Mouse (Mus musculus) left cerebral cortex, adult 11 months (tissue): ENCODE data around the gene Gin1.

ENCODE experiments used
- DNase-seq: peaks from one replicate; pipeline ENCODE4 v3.0.0; 2022; ENCODE audit warnings: low spot score

Gene Gin1

DNA sequence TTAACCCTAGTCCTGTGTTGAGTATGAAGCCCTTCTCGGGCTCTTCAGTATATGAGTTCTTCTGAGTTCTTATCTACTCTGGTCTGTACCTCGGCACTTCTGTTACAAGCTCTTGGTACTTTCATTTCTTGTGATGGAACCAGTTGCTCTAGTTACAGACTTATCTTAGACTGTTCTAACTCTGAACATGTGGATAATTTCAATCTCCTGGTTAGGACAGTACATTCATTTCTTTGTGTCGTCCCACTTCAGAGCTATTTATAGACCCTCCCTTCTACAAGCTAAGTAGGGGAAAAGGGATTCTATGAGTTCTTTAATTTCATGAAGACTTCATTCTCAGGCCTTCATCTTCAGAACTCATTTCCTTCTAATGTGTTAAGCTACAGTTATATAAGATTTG lies 17.7 kb downstream of the Gin1 start:
- DNase-seq = no peak

DNA sequence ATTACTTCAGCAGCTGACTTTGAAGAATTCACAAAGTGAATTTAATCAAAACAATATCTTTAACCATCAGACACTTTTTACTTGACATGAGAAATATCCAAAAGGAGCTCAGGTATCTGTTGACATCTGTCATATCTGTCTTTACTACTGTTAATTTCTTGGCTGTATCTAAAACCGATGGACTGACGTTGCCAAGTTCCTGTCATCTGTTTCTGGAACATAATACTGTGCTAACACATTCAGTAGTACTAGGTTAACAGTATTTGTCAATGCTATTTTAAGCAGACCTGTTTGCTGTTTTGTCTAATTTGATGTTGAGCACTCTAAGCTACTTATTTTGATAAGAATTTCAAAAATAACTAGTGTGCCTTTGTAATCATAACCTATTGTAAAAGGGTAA lies 18.5 kb downstream of the Gin1 start:
- DNase-seq = no peak

DNA sequence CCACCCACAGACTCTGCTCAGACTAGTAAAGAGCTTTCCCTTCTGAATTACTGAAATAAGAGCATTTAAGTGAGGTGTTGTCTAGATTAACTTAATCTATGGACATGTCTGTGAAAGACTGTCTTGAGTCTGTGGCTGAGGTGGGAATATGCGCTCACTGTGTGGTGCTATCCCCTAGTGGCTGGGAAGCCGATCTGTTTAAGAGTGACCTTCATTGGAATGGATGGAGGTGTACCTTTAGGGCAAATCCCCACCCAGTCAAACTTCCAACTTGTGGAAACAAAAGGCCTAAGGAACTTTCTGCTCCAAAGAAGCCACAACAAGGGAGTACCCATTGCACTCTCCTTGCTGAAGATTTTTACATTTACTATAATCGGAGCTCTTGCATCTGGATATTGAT lies 24.1 kb downstream of the Gin1 start:
- DNase-seq = no peak

DNA sequence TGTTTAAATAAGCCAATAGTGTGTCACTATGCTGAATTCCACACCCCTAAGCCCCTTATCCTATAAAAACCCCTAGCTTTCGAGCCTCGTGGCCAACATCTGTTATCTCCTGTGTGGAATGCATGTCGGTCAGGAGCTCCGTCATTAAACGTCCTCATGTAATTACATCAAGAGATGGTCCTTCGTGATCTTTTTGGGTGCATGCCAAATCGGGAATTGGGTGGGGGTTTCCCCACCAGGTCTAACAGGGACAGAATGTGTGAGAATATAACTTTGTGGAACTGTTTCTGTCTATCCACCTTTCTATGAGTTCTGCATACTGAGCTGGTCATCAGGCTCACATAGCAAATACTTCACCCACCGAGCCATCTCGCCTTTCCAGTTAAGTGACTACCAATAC lies 26.0 kb downstream of the Gin1 start:
- no peak for DNase-seq

DNA sequence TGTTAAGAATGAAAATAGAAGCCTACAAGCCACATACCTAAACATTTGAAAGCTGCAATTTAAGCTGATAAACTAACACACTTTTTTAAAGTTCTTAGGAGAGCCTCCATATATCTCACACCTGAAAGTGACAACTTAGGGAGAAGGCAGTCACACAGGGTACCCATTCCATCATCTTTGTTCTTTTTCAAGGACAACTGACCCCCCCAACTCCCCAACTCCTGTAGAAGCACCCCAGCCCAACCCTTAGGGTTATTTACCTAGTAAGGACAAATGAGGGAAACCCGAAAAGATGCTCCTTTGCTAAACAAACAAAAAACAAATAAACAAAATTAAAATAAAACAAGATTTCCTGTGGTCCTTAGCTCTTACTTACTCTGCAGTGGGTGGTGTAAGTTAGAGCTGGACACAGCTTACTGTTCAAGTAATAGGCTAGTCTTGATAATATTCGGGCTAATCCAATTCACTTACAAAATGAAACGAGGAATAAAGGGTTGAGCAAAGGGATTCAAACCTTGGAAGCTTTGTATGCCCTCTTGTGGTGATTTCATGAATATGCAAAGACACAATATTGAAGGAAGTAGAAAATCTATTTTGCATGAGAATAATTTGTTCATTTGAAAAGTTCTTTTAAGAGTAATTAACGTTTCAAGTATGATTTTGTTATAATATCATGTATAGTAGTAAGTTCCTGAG lies 32.4 kb downstream of the Gin1 start:
- DNase-seq = no peak

DNA sequence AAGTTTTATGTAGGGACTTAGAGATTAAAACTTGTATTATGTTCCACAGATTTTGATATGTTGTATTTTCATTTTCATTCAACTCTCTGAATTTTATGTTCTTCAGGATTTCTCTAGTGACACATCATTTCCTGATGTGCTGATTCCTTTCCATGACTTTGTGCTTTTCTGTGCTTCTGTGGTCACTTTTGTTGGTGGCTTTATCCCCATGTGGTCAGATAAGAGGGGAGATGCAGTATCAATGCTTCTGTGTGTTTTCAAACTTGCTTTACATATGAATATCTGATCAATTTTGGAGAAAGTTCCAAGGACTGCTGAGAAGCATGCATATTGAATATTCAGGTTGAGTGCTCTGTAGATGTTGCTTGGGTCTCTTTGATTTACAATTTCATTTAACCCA lies 34.5 kb downstream of the Gin1 start:
- DNase-seq = no peak

DNA sequence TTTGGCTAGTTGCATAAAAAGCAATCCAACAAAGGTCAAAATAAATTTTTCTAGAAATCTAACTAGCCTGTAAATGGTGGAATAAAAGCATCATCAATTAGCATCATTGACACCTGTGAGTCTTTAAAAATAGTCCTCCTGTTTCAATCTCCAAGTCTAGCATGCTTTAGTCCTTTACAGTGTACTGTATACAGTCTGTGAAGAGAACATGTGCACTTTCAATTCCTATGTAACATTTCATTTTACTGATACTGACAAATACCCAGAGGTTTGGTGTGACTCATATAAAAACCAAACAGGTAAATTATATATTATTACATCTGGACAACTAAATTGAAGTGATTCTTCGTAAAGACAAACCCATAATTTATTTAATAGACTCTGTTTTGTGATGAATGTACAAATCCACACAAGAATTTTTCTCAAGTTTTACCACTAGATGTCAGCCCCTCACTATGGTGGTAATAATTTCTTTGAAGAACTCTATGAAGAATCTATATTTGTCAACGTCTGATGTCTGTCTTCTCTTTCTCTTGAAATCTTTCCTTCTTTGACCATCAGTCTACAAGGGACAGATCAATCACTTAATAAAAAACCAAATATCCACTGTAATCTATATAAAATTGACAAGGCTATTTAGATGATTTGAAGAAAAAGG lies 39.4 kb downstream of the Gin1 start:
- no peak for DNase-seq

DNA sequence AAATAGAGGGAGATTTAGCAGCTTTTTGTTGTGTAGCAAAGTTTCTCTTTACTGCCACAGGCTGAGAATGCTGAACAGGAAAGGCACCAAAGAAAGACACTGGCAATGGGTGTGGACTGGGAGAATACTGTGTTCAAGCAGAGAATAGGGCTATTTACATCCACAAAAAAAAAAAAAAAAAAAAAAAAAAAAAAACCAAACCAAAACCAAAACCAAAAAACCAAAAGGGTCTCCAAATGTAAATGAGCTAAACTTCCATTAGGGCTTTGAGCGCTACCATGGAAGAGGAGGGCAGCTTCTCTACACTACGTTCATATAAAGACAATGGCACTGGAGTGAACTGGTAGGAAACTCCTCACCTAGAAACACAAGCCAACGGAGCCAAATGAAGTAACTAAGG lies 51.3 kb downstream of the Gin1 start:
- DNase-seq = no peak

DNA sequence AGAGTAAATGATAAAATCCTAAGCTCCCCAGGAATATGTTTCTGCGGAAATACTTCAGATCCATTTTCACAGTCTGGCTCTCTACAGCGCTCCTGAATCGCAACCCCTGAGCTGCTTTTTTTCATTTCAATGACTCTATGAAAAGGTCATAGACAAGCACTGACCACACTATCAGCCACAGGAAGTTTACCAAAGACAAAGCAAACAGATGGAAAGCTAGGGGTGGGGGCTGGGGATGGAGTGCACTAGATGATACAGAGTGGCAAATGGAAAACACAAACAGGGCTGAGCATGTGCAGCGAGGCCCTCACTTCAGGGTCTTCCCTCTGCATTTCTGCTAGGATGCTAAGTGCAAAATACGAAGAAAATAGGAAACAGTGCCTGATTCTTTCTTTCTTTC lies 52.2 kb downstream of the Gin1 start:
- DNase-seq = no peak

DNA sequence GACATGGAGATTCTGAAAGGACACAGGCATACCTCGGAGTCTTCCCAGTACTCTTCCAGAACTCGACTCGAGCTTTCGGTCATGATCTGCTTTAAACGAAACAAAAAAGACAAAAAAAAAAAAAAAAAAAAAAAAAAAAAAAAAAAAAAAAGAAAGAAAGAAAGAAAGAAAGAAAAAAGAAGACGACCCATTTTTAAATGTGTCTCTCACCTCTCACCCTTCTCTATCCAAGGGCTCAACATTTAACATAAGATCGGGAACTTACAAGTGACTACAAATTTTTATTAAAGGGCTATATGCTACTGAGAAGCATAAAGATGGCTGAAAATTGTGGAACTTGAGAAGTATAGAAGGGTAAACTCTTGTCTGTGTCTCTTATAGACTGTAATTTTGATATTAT lies 52.9 kb downstream of the Gin1 start:
- no peak for DNase-seq

DNA sequence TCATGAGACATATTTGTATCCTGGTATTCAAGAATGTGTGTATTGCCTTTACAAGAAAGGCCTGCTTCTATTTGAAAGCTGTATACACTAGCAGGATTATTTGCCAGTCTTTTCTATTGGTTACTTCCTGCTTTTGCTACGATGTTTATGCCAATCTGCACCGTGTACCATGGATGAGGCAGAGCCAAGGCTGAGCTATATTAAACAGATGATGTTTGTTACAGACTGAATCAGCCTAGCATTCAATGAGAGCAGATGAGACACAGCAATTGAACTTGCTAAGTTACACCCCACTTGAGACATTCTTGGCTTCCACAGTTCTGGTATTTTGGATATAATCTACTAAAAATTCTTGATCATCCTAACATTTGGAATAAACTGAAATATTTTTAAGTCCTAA lies 57.6 kb downstream of the Gin1 start:
- DNase-seq = peak; percentile 25

DNA sequence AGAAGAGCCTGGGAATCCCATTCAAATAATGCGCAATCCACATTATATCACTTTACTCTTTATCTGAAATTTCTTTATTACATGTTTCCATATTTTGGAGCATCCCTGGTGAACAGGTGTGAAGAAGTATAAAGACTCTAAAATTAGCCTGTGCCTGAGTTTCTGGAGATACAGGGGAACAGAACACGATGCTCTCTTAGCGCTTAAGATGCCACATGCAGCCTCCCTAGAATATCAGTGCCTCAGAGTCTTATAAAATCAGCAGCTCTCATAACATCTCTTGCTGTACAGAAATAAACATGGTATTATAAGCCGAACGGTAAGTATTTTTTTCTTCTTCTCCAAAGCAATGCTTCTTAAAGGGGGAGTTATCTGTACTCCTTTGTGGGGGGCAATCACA lies 58.1 kb downstream of the Gin1 start:
- no peak for DNase-seq

DNA sequence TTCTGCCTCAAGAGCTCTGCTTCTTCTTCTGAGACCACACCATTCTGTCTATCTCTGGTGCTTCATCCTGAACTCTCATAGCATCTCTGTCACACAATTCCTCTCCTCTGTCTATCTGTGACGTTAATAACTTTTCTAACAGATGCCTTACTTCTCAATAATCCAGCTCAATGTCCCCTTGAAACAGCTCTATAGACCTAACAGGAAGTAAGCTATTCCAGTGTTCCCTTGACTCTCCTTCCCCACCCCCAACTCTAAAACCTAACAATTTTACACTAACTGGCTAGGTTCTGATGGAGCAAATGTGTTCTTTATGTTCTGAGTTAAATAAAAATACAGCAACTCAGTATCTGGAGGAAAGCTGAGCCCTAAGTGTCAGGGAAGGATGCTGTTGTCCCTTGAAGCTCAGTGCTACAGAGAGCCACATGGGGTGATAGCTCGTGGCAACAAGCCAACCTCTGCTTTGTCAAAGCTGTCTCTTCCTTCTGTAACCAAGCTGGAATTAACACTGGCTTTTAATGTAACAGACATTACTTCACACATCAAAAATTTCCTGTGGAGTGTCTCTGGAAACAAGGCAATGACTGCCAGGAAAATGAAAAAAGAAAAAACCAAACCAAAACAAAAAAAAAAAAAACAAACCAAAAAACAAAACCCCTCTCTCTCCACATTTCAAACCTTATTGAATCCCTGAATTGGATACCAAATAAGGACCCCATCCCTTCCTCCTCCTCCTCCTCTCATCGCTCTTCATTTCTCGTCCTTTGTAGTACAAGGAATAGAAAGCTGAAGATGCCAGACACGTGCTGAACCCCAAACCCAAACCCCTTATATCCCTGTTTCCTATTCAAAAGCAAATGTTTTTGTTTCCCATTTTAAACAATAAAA lies 63.7 kb downstream of the Gin1 start:
- no peak for DNase-seq

DNA sequence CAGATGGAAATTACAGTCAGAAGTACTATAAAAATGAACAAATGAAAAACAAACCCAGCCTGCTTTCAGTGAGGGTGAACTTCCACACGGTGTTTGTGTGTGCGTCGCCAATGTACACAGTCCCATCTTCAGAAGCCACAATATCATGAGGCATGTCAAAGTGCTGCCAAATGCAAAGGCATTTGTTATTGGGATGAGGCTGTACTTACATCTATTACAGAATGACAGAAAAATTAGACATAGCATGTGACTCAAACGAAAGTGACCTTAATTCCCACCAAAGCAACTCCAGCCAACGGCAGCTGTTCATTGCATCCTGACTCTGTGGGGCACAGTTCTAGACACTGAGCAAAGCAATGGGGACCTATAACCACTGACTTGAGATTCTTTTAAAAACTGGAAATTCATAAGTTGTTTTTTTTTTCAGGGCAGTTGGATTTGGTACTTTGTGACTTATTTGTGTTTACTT lies 64.4 kb downstream of the Gin1 start:
- DNase-seq = no peak
